Mouse (Mus musculus) embryo, embryonic 11.5 days (tissue): ENCODE measurements around the gene Ttc39d.
A peak's percentile ranks its signal among the peaks of the same experiment; 100 is the strongest.
"Not testable (repeated sequence)": the region's sequence is repeated elsewhere in the genome, so short reads cannot be mapped to it uniquely, and the experiment has no call there.

ENCODE experiments used
- DNase-seq: peaks from one replicate; pipeline ENCODE4 v3.0.0-alpha.2; 2012; ENCODE audit warnings: low read depth, low spot score

The Ttc39d gene

DNA sequence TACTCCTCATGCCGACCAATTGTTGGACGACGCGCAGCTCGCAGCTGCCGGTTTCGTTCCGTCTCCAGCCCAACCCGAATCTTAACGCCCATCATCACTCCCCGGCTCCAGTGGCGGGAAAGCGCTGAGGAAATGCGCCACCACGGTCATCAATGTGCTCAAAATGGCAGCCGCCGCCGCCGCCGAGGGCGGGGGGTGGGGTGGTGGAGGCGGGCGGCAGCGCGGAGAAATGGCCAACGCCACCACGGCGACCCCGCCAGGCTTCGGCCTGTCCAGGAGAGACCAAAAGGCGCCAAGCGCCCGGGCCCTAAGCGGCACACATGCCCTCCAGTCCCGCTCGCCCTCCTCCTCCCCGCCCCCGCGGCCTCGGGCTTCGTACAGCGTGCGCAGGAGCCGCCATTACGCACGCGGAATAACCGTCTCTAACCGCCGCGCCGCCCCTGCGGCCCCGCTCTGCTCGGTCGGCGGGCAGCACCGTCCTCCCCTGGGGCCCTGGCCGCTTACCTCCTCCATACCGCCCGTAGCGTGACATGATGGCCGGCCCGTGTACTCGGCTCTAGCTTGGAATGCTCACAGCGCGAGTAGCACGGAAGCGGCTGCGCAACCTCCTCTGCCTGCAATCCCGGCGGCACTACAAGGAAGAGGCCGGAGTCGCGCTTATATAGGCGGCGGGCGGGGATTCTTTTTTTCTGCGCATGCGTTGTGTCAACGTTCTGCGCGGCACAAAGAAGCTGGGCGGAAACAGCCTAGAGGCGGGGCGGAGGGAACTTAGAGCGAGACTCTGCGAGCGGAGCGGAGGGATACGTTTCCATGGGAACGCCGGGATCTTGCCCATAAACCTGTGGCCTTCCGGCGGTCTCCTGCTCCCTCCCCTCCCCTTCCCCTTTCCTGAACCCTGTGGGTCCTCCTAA lies at the start of gene Ttc39d, which contains the start of gene Srsf7:
Ttc39d (plus strand) TSS at position 790 of the 911 bp plus-strand sequence.
Srsf7 (minus strand) TSS at position 637 of the 911 bp plus-strand sequence.
- DNase-seq, result peak; percentile 98

DNA sequence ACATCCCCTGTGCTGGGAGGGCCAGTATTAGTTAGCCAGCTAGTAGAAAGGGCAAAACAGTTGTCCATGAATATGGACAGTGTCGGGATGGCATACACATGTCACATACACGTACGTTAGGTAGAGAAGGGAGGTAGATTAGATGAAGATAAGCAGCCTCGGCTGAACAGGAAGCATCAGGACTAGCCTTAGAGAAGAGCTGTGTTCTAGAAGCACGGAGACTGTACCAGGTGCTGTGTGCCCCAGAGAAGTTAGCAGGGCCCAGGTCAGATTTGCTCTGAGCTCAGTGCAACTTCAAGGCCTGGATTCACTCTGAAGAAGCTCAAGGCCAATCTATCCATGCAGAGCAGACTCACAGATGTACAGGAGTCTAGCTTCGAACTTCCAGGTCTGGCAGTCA lies 49.8 kb upstream of the Ttc39d start:
- no peak for DNase-seq

DNA sequence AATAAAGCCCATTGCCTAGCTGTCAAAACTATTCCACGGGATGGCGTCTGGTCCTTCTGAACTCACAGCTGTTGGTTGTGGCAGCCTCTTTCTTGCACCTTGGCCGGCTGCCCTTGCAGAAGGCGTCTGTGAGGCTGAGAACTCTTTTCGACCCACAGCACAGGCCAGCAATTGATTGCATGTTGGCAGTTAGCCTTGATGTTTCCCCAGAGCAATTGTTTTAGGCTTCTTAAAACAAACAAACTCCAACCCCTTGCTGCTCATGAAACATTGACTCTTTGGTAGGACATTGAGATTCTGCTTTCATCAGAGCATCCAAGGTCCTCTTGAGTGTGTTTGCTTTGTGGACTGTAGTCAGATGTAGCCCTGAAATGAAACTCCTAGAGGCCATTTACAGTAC lies 46.8 kb upstream of the Ttc39d start:
- no peak for DNase-seq

DNA sequence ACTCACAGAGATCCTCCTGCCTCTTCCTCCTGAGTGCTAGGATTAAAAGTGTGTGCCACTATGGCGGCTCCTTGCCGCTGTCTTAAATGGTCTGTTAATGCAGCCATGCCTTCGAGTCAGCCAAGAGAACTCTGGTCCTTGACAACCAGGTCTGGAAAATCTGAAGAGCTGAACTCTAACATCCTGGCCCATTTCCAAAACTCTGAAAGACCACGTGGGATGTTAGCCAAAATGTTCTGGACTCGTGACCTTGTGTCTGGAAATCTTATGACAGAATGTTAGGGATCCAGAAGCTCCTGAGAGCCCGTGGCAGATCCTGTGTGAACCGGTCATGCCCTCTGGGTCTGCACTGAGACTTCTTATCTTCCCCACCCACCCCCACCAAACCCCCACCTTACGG lies 43.3 kb upstream of the Ttc39d start:
- DNase-seq, result no peak

DNA sequence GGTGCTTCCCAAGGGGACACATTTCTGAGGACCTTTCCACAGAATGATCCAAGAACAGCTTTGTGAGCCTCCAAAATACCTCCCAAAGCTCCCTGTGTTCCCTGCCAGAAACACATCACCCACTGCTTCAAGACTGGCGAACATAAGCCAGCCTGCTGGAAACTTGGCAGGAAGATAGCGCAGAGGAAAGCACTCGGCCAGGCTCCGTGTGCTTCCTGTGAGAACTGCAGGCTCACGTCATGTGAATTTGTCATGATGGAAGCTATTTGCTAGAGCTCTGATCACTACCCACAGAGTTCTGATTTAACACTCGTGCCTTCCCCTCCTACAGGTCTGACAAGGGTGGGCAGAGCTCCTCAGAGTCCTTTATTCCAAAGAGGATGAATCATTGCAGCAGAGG lies 41.5 kb upstream of the Ttc39d start:
- no peak for DNase-seq

DNA sequence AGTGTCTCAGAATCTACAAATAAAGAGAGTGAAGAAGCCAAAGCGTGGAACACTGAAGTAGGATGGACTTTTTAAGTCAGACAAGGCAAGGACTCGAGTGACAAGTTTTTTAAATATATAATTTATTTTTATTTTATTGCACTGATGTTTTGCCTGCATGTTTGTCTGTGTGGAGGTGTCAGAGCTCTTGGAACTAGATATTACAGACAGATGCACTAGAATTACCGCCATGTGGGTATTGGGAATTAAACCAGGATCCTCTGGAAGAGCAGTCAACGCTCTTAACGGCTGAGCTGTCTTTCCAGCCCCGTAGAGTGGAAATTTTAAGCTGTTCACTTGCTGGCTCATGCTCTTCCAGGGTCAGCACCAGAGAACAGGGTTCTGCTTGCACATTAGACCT lies 40.9 kb upstream of the Ttc39d start:
- DNase-seq, result no peak

DNA sequence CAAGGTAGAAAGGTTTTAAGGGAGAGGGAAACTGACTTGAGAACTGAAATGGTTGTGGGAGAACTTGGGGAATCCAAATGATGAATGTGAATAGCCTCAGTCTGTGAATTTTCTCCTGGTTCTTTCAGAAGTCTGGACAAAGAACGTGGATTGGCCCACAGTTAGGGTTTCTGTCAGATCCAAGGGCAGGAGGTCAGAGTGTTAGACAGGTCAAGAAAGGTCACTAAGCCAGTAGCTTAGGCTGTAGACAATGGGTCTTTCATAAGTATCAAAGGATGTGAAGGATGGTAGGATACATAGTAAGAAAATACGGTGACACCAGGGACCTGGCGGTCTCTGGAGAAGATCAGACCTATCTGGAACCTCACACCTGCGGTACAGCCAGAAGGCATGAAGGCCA lies 39.8 kb upstream of the Ttc39d start:
- DNase-seq, result no peak

DNA sequence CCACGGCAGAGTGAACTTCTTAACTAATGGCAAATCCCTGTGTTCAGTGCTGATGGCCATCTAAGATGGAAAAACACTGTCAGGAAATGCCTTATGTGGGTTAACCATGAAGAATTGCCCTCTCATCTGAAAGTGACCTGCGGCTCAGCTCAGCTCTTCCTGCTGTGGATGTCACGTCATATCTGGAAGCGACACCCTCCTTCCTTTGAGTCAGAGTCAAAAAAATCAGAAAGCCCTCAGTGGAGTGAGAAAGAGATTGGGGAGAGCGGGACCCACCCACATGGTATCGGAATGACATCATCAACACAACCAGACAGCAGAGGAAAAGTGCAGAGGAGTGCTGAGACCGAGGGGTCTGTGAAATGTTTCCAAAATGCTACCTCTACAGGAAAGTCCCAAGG lies 39.4 kb upstream of the Ttc39d start:
- no peak for DNase-seq

DNA sequence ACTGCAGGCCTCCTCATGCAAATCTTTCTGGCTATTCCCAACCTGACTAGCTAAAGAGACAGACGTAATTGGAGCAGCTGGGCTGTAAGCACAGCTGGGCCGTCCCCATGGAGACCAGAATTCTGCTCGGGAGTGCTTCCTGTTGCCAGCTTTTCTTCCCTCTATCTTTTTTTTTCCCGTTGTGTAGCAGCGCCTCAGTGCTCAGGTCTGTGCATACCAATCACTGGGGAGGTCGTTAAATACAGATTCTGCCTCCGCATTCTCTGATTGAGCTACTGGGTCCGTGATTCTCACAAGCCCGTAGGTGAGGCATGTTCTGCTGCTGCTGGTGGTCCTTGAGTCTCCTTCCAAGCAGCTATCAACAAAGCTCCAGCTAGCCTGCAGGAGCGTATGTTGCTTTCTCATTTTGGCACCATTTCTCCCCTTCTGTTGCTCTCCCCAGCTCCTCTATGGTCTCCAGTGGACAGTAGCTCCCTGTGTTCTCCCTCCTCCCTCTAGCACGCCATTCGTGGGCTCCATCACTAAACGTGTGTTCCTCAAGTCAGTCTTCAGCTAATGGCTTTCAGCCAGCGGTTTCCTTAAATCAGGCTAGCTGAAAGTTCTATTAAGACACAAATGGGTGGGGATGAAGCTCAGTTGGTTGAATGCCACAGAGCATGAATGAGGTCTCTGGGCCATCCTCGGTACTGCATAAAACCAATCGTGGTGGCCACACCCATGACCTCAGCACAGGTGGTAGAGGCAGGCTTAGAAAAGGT lies 38.7 kb upstream of the Ttc39d start:
- peak; percentile 34 for DNase-seq

DNA sequence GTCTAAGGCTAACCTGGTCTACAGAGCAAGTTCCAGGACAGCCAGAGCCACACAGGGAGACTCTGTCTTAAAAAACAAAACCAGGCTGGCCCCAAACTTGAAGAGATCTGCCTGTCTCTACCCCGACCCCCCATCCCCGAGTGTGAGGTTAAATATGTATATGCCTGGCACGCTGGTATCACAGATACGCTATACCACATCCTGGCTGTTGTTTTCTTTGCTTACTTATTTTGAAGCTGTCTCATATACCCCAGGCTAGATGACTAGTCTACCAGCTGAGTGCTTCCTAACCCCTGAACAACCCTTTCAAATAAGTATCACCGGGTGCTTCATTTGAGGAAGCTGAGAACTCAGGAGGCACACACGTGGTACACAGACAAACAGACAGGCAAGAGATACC lies 37.5 kb upstream of the Ttc39d start:
- no peak for DNase-seq

DNA sequence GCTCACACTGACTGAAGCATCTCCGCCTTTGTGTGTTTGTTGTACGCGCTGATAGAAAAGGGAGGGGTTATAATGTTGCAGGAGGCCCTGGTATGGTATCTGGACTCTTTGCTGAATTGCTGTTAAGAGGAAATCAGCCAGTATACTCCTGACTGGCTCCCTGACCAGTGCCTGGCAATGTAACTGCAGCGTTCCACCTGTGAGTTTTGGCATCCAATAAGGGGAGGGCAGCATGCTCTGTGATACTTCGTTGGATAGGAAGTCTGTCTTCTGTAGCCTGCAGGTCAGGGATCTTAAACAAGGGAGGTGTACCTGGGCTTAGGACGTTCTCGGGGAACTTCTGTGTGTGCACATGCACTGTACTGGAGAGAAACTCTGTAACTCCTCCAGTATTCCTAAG lies 36.3 kb upstream of the Ttc39d start:
- no peak for DNase-seq

DNA sequence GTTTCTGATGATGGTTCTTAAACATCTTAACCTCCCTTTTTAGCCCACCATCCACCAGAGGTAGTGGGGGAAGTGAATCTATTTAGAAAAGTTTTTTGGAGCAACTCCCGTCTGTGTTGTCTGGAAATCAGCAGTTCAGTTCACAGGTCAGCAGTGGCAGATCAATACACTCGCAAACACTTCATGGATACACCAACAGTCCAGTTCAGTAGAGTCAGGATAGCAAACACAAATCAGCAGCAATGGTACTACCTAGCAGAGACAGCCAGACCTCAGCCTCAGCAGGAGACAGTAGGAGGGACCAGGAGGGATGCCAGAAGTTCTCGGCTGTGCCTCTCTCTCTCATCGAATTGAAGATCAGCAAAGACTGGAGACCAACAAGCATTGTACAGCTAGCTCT lies 35.3 kb upstream of the Ttc39d start:
- no peak for DNase-seq

DNA sequence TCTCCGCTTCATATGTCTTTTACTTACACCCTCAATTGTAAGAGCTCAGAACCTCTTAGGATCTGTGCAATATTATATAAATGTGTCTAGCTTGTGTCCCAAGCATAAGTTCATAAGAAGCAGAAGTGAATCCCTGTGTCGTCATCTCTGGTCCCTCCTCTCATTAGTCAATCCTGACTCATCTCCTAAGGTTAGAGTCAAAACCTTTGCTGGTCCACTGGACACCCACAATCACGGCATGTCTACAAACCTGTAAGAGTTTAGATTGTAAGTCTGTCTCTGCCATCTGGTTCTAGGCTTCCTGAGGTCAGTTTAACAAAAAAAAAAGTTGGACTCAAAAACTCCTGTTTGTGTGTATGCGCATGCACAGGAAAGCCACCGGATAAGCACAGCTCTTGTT lies 34.5 kb upstream of the Ttc39d start:
- DNase-seq, result no peak

DNA sequence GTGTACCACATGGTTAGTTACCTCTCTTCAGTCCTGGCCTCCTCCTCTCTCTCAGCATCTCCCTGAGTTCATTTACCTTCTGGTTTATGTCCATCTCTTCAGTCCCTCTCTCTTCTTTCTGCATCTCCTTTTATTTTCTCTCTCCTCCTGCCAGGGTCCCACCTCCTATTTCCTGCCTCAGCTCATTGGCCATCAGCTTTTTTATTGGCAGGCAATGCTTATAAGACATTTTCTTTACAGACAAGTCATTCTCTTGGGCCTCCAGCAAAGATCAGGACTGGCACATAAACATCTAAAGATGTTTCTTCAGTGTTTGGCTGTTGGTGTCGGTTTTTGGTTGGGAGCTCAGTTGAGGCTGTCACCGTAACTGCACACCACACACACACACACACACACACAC lies 33.6 kb upstream of the Ttc39d start:
- no peak for DNase-seq

DNA sequence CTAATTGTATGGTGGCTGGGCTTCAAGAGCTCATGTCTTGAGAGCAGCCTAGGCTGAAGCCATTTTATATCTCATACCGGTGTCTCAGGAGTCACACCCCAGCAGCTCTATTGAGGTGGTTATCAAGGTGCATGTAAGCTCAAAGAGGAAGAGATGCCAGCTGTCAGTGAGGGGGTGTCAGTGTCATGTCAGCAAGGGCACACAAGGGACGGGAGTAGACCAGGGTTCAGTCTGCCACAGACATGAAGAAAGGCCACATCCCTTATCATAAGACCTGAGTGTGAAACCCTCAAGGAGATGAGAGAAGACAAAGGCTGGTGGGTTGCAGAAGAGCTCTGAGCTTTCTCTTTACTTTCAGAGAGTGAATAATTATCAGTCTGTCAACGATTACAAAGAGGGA lies 33.1 kb upstream of the Ttc39d start:
- DNase-seq, result no peak

DNA sequence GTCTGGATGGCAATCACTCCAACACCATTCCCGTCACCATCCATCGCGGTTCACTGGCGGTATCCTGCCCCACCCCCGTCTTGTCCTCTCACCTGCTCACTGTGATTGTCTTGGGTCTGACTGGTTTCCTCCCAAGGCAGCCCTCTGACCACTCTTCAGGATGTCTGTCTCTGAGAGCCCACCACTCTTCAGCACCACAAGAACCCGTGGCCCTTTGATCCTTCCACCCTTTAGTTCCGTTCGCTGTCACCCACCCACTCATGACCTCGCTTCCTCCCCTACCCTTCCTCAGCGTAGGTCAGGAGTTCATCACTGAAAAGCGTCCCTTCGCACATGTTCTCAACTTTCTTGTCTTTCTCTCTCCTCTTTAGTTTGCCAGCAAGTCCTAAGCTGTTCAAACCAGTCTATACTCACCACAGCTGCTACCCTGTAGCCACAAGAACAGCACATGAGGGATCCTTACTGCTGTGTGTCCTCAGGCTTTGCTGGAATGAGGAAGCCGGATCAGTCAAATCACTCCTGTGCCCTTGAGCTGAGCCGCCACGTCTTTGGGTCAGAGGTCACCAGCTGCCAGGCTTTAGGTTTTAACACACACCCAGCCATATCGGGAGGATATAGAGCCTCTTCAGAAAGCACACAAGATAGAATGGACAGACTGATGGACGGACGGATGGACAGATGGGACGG lies 32.4 kb upstream of the Ttc39d start:
- DNase-seq, result no peak

DNA sequence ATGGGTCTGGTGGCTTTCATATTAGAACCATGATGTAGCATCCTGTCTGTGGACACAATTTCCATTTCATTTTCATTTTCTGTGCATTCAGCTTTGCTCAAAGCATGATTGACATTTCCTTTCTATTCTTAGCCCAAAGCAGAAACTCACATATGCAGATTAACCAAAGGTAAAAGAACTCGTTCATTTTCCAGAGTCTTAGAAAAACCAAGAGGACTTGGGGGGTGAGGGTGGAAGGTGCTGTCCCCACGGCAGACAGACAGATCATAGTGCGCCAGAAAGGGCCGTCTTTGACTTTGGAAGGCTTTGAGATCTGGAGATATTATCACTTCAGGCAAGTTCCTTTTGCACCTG lies 31.9 kb upstream of the Ttc39d start:
- DNase-seq, result no peak

DNA sequence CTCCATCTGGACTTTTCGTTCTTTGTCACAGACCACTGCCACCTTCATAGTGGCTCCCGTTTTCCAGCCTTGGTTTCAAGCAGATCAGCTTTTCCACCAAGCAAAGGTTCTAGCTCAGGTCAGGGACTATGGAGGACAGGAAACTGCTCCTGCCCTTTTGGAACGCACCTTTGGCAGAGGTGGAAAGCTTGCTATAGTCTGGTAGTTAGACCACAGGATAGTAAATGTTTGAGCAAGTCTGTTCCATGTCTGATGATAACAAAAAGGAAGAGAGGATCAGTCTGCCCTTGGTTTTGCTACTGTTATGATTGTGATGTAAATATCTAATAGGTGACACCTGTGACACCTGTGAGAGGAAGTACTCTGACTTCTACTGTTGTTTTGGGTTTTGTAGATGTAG lies 31.3 kb upstream of the Ttc39d start:
- DNase-seq, result no peak

DNA sequence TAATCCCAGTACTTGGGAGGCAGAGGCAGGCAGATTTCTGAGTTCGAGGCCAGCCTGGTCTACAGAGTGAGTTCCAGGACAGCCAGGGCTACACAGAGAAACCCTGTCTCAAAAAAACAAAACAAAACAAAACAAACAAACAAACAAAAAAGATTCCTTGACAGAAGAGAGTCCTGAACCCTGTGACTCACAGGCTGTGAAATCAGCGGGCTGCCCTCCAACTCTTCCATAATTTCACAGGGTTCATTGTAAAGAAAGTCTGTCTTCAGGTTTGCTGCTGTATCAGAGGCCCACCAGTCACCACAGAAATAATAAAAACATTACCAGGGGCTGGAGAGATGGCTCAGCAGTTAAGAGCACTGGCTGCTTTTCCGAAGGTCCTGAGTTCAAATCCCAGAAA lies 28.4 kb upstream of the Ttc39d start:
- not testable (repeated sequence) for DNase-seq

DNA sequence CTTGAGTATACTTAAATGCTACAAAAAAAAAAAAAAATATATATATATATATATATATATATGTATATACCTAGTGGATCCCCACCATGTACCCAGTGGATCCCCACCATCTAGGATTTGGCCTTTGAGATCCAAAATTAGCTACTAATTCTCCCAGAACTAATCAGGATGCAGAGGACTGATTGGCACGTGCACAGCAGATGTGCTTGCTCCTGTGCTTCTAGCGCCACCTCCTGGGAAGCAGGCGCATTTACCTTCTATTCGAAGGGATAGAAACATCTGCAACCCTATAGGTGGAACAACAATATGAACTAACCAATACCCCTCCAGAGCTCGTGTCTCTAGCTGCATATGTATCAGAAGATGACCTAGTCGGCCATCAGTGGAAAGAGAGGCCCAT lies 27.3 kb upstream of the Ttc39d start:
- DNase-seq, result peak; percentile 56

DNA sequence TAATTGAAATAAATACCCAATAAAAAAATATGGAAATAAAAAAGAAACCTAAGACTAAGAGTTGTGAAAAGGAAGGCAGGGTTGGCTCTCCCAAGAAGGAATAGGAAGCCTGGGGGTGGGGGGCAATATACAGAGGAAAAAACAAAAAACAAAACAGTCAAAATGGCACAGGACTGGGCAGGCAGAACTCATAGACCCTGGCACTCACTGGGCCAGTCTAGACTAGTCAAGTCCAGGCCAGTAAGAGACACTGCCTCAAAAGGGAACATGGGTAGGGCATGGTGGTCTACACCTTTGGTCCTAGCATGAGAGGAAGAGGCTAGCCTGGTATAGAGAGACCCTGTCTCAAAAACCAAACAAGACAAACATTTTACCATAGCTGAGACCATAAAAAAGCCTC lies 26.8 kb upstream of the Ttc39d start:
- DNase-seq, result no peak

DNA sequence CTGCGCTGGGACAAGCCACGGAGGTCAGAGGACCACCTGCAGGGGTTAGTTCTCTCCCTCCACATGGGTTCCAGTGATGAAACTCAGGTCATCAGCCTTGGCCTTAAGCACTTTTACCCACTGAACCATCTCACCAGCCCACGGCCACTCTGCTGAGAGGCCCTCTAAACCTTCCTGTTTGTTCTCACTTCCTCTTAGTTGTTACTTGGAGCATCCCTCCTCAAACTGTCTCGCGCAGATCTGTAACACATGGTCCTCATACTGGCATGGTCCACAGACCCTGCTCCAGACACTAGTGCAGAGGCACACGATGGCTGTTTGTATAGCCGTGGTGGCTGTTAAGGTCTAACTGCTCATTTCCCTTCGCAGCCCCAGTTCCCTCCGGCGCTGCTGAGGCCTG lies 23.6 kb upstream of the Ttc39d start:
- no peak for DNase-seq
